Mouse (Mus musculus) liver, embryonic 13.5 days (tissue): ENCODE measurements at regions not wholly inside any gene's neighbourhood (a gene's known extent, or its start where the extent isn't known, plus 50 kb on each side); places are given as distances from the start of the nearest gene placed in this dataset.

Experiments
- ATAC-seq: fragments of 200-750 bp; cut with Nextera tagmentation; 2 replicates; pipeline ENCODE4 v1.8.0; 2017; ENCODE audit warnings: low read depth, mild to moderate bottlenecking, moderate number of reproducible peaks, moderate library complexity
- DNase-seq: peaks from one replicate; pipeline ENCODE4 v3.0.0; 2022
- H3K27ac ChIP-seq: fragments of 300-500 bp; sonication (generic); 2 replicates; pipeline ENCODE4 v1.5.1; 2015; ENCODE audit warnings: moderate library complexity, mild to moderate bottlenecking, inconsistent platforms
- H3K27me3 ChIP-seq: fragments of 300-500 bp; sonication (generic); 2 replicates; pipeline ENCODE4 v1.6.1; 2015; ENCODE audit warnings: mild to moderate bottlenecking, inconsistent platforms
- H3K36me3 ChIP-seq: fragments of 300-500 bp; sonication (generic); 2 replicates; pipeline ENCODE4 v1.6.1; 2015; ENCODE audit warnings: mild to moderate bottlenecking, inconsistent platforms
- H3K4me1 ChIP-seq: fragments of 300-500 bp; sonication (generic); replicated peaks from 2 replicates; pipeline ENCODE4 v1.6.1; 2015; ENCODE audit warnings: inconsistent platforms
- H3K4me2 ChIP-seq: fragments of 300-500 bp; sonication (generic); 2 replicates; pipeline ENCODE4 v1.6.1; 2015; ENCODE audit warnings: inconsistent platforms, mild to moderate bottlenecking, moderate library complexity
- H3K4me3 ChIP-seq: fragments of 300-500 bp; sonication (generic); replicated peaks from 2 replicates; pipeline ENCODE4 v1.5.1; 2015; ENCODE audit warnings: mild to moderate bottlenecking, inconsistent platforms
- H3K9ac ChIP-seq: fragments of 300-500 bp; sonication (generic); 2 replicates; pipeline ENCODE4 v1.6.1; 2015; ENCODE audit warnings: mild to moderate bottlenecking, inconsistent platforms
- H3K9me3 ChIP-seq: fragments of 300-500 bp; sonication (generic); replicated peaks from 2 replicates; pipeline ENCODE4 v1.6.1; 2016; ENCODE audit warnings: inconsistent platforms
- WGBS: fragments of 180-500 bp; shearing (Covaris S2); methylation state at CpG from one replicate; pipeline ENCODE4 v1.1.7; 2015; ENCODE audit not compliant: insufficient replicate concordance; 5-methylcytosine and 5-hydroxymethylcytosine counted together

- Histone ChIP-seq H3K36me3 (no peaks in the 10 kb centered on the region), H3K27ac (no peak overlapping the region), H3K27me3 (no peaks in the 10 kb centered on the region), H3K4me1 (no peaks in the 10 kb centered on the region), H3K4me2 (no peak overlapping the region), H3K9ac (no peak overlapping the region), H3K9me3 (no peaks in the 10 kb centered on the region), H3K4me3 (no peak overlapping the region)
- no peak for ATAC-seq
- WGBS = 36% methylated on average over 2 of the region's 2 CpGs
- DNase-seq = no peak
Measured at GRCm38 (mm10) chr7:70105024-70105423, 261.5 kb downstream of the Nr2f2 start.

- no peak for DNase-seq
- no peaks in the 10 kb centered on the region for H3K36me3 ChIP-seq
- no peaks in the 10 kb centered on the region for H3K4me1 ChIP-seq
- H3K9ac ChIP-seq = no peak overlapping the region
- H3K4me2 ChIP-seq = no peak overlapping the region
- no peak overlapping the region for H3K4me3 ChIP-seq
- WGBS = 54% methylated on average over 8 of the region's 8 CpGs
- no peaks in the 10 kb centered on the region for H3K27me3 ChIP-seq
- no peak for ATAC-seq
- H3K9me3 ChIP-seq = no peaks in the 10 kb centered on the region
- no peak overlapping the region for H3K27ac ChIP-seq
Measured at GRCm38 (mm10) chr7:70104486-70104885, 262.0 kb downstream of the Nr2f2 start.

- Histone ChIP-seq H3K9me3 (no peaks in the 10 kb centered on the region), H3K4me1 (no peaks in the 10 kb centered on the region), H3K4me3 (no peak overlapping the region), H3K27me3 (no peaks in the 10 kb centered on the region), H3K27ac (no peak overlapping the region), H3K9ac (no peak overlapping the region), H3K36me3 (no peaks in the 10 kb centered on the region), H3K4me2 (no peak overlapping the region)
- DNase-seq (no peak), ATAC-seq (no peak)
- 57% methylated on average over 5 of the region's 5 CpGs for WGBS
Measured at GRCm38 (mm10) chr7:70103680-70104079, 262.9 kb downstream of the Nr2f2 start.

GRCm38 (mm10) chr7:70099001-70099400 is 267.5 kb downstream of the Nr2f2 start:
- DNase-seq = no peak
- H3K4me1 ChIP-seq = no peaks in the 10 kb centered on the region

GRCm38 (mm10) chr7:70093916-70094784 is 272.4 kb downstream of the Nr2f2 start:
- DNase-seq (no peak), ATAC-seq (no peak)
- no peak overlapping the region for H3K9ac ChIP-seq
- 74% methylated on average over 21 of the region's 21 CpGs for WGBS
- H3K4me1 ChIP-seq = no peaks in the 10 kb centered on the region
- peaks cover 4% of the 10 kb centered on the region; the same call in 1 of the 2 replicates for H3K9me3 ChIP-seq
- H3K27me3 ChIP-seq = no peaks in the 10 kb centered on the region
- H3K4me3 ChIP-seq = no peak overlapping the region
- H3K36me3 ChIP-seq = no peaks in the 10 kb centered on the region
- H3K4me2 ChIP-seq = no peak overlapping the region
- H3K27ac ChIP-seq = no peak overlapping the region

More at GRCm38 (mm10) chr7:70099001-70099400, 267.5 kb downstream of the Nr2f2 start:
- Histone ChIP-seq H3K9me3 (peaks cover under 1% of the 10 kb centered on the region; the same call in 1 of the 2 replicates), H3K4me2 (no peak overlapping the region), H3K27ac (no peak overlapping the region), H3K27me3 (no peaks in the 10 kb centered on the region), H3K9ac (no peak overlapping the region), H3K4me3 (no peak overlapping the region), H3K36me3 (no peaks in the 10 kb centered on the region)
- no peak for ATAC-seq
- WGBS = 41% methylated on average over 1 of the region's 1 CpGs

- Histone ChIP-seq H3K9me3 (peaks cover 4% of the 10 kb centered on the region; the same call in 1 of the 2 replicates), H3K9ac (no peak overlapping the region), H3K27me3 (no peaks in the 10 kb centered on the region), H3K36me3 (no peaks in the 10 kb centered on the region), H3K27ac (no peak overlapping the region), H3K4me3 (no peak overlapping the region), H3K4me2 (no peak overlapping the region), H3K4me1 (no peaks in the 10 kb centered on the region)
- DNase-seq = no peak
- 83% methylated on average over 2 of the region's 2 CpGs for WGBS
- ATAC-seq = no peak
Measured at GRCm38 (mm10) chr7:70092089-70092488, 274.4 kb downstream of the Nr2f2 start.

GRCm38 (mm10) chr7:70089121-70089520 is 277.4 kb downstream of the Nr2f2 start:
- peaks cover 4% of the 10 kb centered on the region; the same call in 1 of the 2 replicates for H3K9me3 ChIP-seq
- no peak for ATAC-seq
- H3K4me3 ChIP-seq = no peak overlapping the region
- H3K4me1 ChIP-seq = no peaks in the 10 kb centered on the region
- no peak overlapping the region for H3K9ac ChIP-seq
- WGBS = 45% methylated on average over 5 of the region's 5 CpGs
- H3K4me2 ChIP-seq = no peak overlapping the region
- no peaks in the 10 kb centered on the region for H3K27me3 ChIP-seq
- H3K36me3 ChIP-seq = no peaks in the 10 kb centered on the region
- no peak for DNase-seq
- no peak overlapping the region for H3K27ac ChIP-seq

GRCm38 (mm10) chr7:70069662-70070061 is 296.9 kb downstream of the Nr2f2 start:
- H3K27me3 ChIP-seq = no peaks in the 10 kb centered on the region
- no peak overlapping the region for H3K4me3 ChIP-seq
- H3K9ac ChIP-seq = no peak overlapping the region
- H3K9me3 ChIP-seq = no peaks in the 10 kb centered on the region
- no peak overlapping the region for H3K4me2 ChIP-seq
- DNase-seq = no peak
- no peak overlapping the region for H3K27ac ChIP-seq
- WGBS = 20% methylated on average over 1 of the region's 1 CpGs
- no peaks in the 10 kb centered on the region for H3K36me3 ChIP-seq
- no peaks in the 10 kb centered on the region for H3K4me1 ChIP-seq
- no peak for ATAC-seq

- Histone ChIP-seq H3K27ac (no peak overlapping the region), H3K9me3 (no peaks in the 10 kb centered on the region), H3K27me3 (no peaks in the 10 kb centered on the region), H3K4me1 (no peaks in the 10 kb centered on the region), H3K9ac (no peak overlapping the region), H3K4me3 (no peak overlapping the region), H3K4me2 (no peak overlapping the region), H3K36me3 (no peaks in the 10 kb centered on the region)
- DNase-seq = no peak
- ATAC-seq = no peak
- WGBS = 44% methylated on average over 18 of the region's 18 CpGs
Measured at GRCm38 (mm10) chr7:70067828-70068719, 298.5 kb downstream of the Nr2f2 start.

GRCm38 (mm10) chr7:70067071-70067470 is 299.5 kb downstream of the Nr2f2 start:
- no peak overlapping the region for H3K4me2 ChIP-seq
- ATAC-seq = no peak

GRCm38 (mm10) chr7:70066448-70066847 is 300.1 kb downstream of the Nr2f2 start:
- H3K4me1 ChIP-seq = no peaks in the 10 kb centered on the region

More at GRCm38 (mm10) chr7:70067071-70067470, 299.5 kb downstream of the Nr2f2 start:
- H3K27ac ChIP-seq = no peak overlapping the region
- H3K27me3 ChIP-seq = no peaks in the 10 kb centered on the region
- no peaks in the 10 kb centered on the region for H3K4me1 ChIP-seq
- no peaks in the 10 kb centered on the region for H3K9me3 ChIP-seq
- no peaks in the 10 kb centered on the region for H3K36me3 ChIP-seq
- no peak overlapping the region for H3K9ac ChIP-seq
- WGBS = 67% methylated on average over 5 of the region's 5 CpGs
- no peak overlapping the region for H3K4me3 ChIP-seq
- DNase-seq = no peak

More at GRCm38 (mm10) chr7:70066448-70066847, 300.1 kb downstream of the Nr2f2 start:
- no peak for DNase-seq
- 67% methylated on average over 7 of the region's 7 CpGs for WGBS
- ATAC-seq = no peak
- H3K27me3 ChIP-seq = no peaks in the 10 kb centered on the region
- H3K9me3 ChIP-seq = no peaks in the 10 kb centered on the region
- H3K9ac ChIP-seq = no peak overlapping the region
- no peak overlapping the region for H3K4me2 ChIP-seq
- no peaks in the 10 kb centered on the region for H3K36me3 ChIP-seq
- no peak overlapping the region for H3K4me3 ChIP-seq
- no peak overlapping the region for H3K27ac ChIP-seq
